Mouse (Mus musculus) T-helper 1 cell (primary cell): ENCODE results near the gene Rbm4b.

Experiments
- in situ Hi-C: fragments of 300-600 bp; cut with MboI, MseI; formaldehyde crosslinking; loops from one replicate; pipeline ENCODE4 v1.15.1; 2025; ENCODE audit warnings: high pct_unique_total_duplicates

Rbm4b gene

GRCm38 (mm10) chr19:4756193-4756911 is at the start of gene Rbm4b:
TSS of gene Rbm4b (plus strand) at chr19:4756497.
- in situ Hi-C loops: loop anchor here (5.0 kb wide), 1 partner anchor 36 kb away; the partner anchor contains the start of gene Rbm4

- in situ Hi-C loops: no loop called here
These were observed 47.5 kb upstream of the Rbm4b start for GRCm38 (mm10) chr19:4708765-4709164.

DNA sequence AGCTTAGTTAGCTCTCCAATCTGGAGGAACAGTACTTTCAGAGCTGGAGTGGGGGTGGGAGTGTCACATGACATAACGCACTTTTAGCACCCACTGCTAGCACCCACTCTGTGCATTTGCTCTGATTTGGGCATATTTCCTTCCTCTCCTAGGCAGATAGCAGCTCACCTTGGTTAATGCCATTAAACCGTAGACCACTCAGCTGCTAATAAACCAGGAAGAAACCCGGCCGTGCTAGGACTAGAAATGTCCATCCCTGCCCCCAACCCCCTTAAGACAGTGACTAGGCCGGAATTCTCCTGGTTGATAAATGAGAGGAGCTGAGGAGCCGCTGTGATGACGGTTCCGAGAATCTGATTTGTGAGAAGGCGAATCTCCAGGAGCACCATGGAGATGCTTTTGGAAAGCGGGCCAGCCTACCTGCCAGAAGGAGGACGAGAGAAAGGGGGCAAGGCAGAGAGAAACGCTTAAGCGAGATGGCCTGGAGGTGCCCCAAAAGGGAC is 45.1 kb upstream of the Rbm4b start, which contains the start of gene Sptbn2:
Gene Sptbn2, plus strand, starts transcription at position 70 of the 503 bp plus-strand sequence.
- in situ Hi-C loops: no loop called here

- in situ Hi-C loops: no loop called here
These were observed 44.6 kb upstream of the Rbm4b start for GRCm38 (mm10) chr19:4711601-4712155.

DNA sequence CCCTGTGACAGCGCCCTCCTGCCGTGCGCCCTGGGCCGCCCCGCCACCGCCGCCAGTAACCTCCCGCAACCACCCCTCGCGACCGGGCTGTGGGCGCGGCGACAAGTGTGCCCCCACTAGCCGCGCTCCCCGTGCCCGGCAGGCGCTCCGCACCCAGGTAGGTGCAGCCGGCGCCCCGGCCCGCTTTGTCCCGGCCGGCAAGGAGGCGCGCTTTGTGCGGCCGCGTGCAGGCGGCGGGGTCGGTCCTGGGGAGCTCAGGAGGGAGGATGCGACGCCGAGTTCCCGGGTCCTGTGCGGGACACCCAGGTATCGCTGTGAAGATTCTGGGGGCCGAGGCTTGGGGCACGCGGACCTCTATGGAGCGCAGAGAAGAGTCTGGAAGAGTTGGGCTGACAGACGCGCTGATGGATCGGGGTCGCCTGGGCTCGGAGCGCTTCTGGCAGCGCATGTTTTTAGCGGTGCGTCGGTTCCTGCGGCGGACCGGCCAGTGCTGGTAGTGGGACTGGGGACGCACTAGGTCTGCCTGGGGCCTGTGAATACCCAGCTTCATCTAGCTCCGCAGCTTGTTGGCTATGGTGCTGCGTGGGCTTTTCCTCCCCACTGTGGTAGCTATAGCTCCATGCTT is 44.0 kb upstream of the Rbm4b start:
- in situ Hi-C loops: no loop called here

DNA sequence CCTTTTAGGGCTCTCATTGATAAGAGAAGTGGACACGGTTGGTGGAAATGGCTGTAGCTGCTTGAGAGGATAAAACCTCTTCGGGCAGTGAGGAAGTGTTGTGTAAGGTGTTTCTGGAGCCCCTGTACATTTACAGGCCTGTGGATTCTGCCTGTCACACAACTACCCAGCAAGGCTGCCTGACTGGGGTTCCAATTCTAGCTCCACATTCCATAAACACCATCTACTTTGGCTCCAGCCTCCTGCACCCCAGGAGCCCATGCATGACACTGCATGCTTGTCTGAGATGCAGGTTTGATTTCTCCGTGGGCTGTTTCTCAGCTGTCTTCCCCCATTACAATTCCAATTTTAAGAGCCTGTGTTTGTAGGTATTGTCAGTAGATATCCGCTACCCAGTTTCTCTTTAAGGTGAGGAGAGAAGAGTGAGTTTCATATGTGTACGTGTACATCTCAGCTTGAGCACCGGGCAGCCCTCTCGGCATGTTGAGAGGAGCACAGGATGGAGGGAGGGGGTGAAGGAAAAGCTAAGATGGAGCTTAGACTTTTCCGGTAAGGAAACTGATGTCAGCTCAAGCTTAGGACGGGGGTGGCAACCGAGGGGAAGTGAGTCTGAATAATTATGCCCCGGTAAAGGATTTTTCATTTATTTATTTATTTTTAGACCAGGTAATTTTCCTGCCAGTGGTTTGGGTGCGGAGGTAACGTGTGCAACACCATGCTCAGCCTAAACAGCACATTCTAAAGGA is 43.3 kb upstream of the Rbm4b start:
- in situ Hi-C loops: no loop called here

- in situ Hi-C loops: no loop called here
These were observed 42.4 kb upstream of the Rbm4b start for GRCm38 (mm10) chr19:4713886-4714285.

GRCm38 (mm10) chr19:4716756-4717155 is 39.5 kb upstream of the Rbm4b start:
- in situ Hi-C loops: no loop called here

GRCm38 (mm10) chr19:4717281-4717680 is 39.0 kb upstream of the Rbm4b start:
- in situ Hi-C loops: no loop called here

DNA sequence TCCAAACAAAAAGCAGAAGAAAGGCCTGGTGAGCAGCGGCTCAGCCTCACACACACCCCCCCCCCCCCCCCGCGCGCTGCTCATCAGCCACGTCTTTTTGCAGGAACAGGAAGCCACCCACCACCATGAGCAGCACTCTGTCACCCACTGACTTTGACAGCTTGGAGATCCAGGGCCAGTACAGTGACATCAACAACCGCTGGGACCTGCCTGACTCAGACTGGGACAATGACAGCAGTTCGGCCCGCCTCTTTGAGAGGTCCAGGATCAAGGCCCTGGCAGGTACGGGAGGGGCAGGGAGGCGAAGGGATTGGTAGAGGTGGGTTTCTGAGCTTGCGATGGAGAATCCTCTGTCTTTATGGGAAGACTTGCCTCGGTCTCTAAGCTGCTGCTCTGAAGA is 37.6 kb upstream of the Rbm4b start:
- in situ Hi-C loops: no loop called here

GRCm38 (mm10) chr19:4719351-4719764 is 36.9 kb upstream of the Rbm4b start:
- in situ Hi-C loops: no loop called here

GRCm38 (mm10) chr19:4720112-4720511 is 36.2 kb upstream of the Rbm4b start:
- in situ Hi-C loops: no loop called here

DNA sequence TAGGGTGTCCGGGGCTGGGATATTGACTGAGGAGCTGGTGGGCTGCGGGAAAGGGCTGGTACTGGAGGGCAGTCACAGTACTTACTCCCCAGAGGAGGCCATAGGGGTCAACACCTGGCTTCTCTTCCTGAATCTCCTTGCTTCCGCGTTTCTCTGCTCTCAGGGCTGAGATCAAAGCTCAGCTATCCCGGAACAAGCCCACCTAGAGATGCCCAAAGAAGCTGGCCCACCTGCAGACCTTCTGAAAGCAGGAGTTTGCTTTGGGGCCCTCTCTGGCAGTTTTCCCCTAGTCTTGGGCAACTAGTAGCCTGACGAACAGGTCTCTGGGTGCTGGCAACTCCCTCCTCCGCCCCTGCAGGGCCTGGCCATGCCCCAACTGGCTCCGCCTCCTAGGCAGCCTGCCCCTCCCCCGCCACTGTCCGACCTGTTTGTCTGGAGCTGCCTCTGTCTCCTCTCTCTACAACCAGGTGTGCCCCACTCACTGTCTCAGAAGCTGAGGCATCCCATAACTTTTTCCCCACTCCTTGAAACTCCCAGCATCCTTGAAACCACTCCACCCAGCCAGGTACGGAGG is 35.5 kb upstream of the Rbm4b start:
- in situ Hi-C loops: no loop called here

GRCm38 (mm10) chr19:4729186-4729585 is 27.1 kb upstream of the Rbm4b start:
- in situ Hi-C loops: no loop called here

GRCm38 (mm10) chr19:4733052-4733451 is 23.2 kb upstream of the Rbm4b start:
- in situ Hi-C loops: no loop called here

- in situ Hi-C loops: no loop called here
These were observed 18.4 kb upstream of the Rbm4b start for GRCm38 (mm10) chr19:4737866-4738265.

DNA sequence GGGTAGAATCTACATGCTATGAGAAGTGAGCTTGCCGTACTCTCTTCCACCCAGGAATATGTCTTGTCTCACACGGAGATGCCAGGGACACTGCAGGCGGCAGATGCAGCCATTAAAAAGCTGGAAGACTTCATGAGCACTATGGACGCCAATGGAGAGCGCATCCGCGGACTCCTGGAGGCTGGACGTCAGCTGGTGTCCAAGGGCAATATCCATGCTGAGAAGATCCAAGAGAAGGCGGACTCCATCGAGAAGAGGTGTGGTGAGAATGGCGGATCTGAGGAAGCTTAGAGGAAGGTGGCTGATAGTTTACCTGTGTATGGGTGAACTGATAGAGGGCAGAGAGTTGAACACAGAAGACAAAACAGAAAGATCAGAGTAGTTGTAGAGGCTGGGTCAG is 17.2 kb upstream of the Rbm4b start:
- in situ Hi-C loops: no loop called here

DNA sequence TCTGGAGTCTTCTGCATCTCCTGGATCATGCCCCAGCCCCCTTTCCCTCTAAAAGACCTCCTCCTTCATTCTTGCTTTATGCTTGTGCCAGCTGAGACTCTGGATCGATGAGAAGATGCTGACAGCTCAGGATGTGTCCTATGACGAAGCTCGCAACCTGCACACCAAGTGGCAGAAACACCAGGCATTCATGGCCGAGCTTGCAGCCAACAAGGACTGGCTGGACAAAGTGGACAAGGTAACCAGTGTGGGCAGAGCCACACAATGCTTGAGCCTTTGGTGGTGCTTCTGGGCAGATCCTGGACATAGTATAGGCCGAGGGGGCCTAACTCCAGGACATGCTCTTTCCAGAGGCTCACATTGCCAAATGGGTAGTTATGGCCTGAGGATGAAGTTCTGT is 16.5 kb upstream of the Rbm4b start:
- in situ Hi-C loops: loop anchor here (5.0 kb wide), 1 partner anchor 92 kb away; no protein-coding TSS in a partner anchor

GRCm38 (mm10) chr19:4741482-4741881 is 14.8 kb upstream of the Rbm4b start:
- in situ Hi-C loops: loop anchor here (5.0 kb wide), 1 partner anchor 94 kb away; no protein-coding TSS in a partner anchor

- in situ Hi-C loops: loop anchor here (5.0 kb wide), 1 partner anchor 95 kb away; no protein-coding TSS in a partner anchor
These were observed 14.1 kb upstream of the Rbm4b start for GRCm38 (mm10) chr19:4742229-4742628.

DNA sequence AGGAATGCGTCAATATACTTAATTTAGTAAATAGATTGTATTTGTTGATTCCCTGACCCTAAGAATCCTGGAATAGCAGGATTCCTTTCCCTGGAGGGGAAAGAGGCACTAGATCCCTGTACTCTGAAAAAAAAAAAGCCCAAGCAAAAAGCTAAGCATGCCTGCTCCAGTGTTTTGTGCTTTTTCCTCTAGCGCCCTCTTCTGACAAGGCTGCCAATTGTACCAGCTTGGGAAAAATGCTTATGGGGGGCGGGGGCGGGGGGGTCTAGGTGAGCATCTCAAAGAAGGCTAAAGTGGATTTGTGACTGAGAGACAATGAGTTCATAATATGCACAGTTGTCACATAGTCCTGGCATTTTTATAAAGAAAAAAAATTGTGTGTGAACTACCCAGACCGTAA is 12.8 kb upstream of the Rbm4b start:
- in situ Hi-C loops: loop anchor here (5.0 kb wide), 1 partner anchor 96 kb away; no protein-coding TSS in a partner anchor
